Mouse (Mus musculus) monocyte, adult 5-6 weeks (primary cell): ENCODE data around the gene Erp27. TPM values are rescaled to one million over a fixed set of nuclear protein-coding genes. Genes with fewer than 3 reads are reported as not detected.
"Not testable (repeated sequence)": the region's sequence is repeated elsewhere in the genome, so short reads cannot be mapped to it uniquely, and the experiment has no call there.

Source experiments
- ATAC-seq: fragments of 153-309, 156-312 bp; replicated peaks from 2 replicates; pipeline ENCODE4 v1.8.0; 2017; ENCODE audit warnings: mild to moderate bottlenecking; ENCODE audit not compliant: low TSS enrichment, insufficient number of reproducible peaks, severe bottlenecking, poor library complexity, low FRiP score
- total RNA-seq: library from RNA; stranded (forward); fragments of 200-1000, 200-491, 200-594 nt; gene quantifications from 3 replicates; pipeline ENCODE4 v1.2.3, GENCODE M21; 2017

The Erp27 gene
- total RNA-seq, 1 experiment from 2014 or later, result 8.5 TPM

DNA sequence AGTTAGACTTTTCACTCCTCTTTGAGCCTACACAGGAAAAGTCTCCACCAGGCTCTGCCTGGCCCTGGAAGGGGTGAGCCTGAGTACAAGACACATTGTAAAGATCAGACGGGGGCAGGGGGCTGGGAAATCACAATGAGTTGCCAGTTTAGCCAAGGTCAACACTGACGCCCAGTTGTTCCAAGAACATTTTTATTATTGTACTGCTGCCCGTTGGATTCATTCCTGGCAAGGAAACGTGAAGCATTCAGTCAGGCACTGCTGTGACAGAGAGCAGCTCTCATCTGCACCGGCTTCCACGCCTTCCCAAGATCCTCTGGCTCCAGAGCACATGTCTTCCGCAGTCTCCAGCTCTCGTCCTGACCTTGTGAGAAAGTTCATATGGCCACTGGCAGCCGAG is 34.1 kb downstream of the Erp27 start:
- no peak for ATAC-seq

DNA sequence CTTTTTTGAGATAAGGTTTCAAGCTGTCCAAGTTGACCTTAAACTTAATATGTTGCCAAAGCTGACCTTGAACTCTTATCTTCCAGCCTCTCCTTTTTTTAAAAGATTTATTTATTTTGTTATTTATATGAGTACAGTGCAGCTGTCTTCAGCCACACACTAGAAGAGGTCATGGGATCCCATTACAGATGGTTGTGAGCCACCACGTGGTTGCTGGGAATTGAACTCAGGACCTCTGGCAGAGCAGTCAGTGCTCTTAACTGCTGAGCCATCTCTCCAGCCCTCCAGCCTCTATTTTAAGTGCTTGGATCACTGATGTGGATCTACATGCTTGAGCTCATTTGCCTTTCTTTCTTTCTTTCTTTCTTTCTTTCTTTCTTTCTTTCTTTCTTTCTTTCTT is 37.2 kb downstream of the Erp27 start:
- ATAC-seq, result not testable (repeated sequence)

DNA sequence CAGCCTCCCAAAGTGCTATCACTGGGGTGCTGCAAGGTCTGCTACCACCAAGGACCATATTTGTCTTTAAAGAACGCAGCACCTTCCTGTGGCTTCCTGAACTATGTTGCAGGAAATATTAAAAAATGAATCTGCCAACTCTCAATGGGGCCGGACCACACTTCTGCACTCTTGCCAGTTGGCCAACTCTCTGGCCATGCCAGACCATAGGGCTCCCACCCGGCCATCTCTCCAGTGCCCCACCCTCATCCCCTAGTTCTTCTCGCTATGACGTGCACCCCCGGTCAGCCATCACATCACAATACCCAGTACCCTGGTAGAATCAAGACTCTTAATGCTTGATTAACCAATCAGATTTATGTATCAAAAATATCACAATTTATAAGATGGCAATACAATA is 38.0 kb downstream of the Erp27 start:
- ATAC-seq, result no peak

DNA sequence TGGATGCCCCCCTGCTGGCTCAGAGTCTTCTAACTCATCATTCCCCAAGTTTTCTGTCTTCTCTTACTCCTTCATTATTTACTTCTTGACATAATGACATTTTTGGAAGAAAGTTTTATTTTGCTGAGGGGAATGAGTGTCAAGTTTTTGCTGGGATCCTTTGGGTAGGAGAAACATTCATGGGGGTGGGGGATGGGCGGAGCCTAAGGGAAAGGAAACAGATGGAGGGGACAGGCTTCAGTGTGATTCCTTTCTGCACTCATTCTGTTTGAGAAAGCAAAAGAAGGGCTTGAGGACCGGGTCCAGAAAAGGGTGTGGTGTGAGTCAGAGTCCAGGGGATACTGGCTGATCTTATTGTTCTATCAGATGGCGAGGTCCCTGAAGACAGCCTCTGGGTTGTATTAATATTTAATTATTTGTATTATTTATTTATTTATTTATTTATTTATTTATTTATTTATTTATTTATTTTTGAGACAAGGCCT is 38.5 kb downstream of the Erp27 start:
- ATAC-seq, result no peak

DNA sequence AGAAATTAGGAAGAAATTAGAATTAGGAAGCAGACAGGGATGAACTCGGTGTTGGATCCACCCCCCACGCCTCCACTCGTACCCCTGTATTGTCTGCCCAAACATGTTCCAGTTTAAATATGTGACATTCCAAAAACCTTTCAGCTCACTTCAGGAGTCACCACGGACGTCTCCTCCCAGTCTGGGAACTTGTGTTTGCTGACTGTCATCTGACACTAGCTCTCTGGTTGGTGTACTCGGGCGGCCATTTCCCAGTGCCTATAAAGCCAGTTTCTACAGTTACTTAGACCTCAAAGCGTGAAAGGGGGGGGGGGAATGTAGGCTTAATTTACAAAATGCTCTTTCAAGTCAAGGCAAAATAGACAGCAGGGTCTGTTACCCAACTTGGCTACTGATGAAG is 40.3 kb downstream of the Erp27 start:
- ATAC-seq, result no peak

DNA sequence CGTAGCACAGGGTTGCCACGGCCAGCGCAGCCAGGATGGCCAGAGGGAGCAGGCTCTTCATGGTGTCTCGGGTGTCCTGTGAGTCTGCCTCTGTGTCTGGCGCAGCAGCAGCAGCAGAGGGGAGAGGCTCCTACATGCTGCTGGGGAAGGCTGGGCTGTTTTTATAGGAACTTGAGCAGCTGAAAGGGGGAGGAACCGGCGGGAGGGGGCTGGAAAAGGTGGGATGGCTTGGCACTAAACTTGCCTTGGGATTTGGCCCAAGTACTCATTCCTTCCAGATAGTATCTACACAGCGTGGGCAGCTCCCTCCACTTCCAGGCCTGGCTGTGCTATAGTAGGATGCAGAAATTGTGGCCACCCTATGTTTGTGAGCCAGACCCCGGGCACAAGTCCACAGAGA is 46.3 kb downstream of the Erp27 start, which contains the start of gene Mgp:
Gene Mgp (minus strand): TSS at position 154 of the 400 bp plus-strand sequence.
- ATAC-seq, result no peak

DNA sequence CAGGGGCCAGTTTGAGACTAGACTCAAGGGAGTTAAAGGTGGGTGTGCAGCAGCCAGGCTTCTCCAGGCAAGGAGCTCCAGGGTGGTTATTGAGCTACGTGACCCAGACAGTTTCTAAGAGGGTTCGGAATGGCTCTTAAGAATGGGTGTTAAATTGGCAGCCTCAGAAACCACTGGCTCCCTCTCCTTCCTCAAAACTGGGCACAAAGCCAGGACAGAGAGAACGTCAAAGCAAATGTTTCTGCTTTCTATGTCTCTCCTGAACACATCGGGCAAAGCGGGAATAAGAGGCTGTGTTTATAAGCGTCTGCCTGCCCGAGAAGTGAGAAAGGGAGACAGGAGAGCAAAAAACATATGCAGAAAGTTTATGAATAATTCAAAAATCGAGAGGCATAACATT is 47.4 kb downstream of the Erp27 start:
- no peak for ATAC-seq

DNA sequence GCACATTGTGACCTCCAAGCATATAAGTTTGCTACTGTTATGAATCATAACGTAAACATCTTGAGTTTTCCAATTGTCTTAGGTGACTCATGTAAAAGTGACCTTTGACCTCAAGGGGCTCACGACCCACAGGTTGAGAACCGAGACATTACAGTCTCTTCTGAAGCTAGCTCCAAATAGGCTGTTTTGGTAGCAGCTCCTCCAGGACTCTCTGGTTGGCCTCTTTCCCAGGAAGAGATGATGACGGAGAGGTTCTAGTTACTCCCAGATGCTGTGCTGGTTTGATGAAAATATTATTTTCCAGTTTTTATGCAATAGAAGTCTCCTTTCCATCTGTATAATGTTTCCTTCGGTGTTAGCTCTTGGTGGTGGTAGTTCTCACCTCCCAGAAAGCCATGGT is 53.1 kb downstream of the Erp27 start:
- ATAC-seq, result no peak

DNA sequence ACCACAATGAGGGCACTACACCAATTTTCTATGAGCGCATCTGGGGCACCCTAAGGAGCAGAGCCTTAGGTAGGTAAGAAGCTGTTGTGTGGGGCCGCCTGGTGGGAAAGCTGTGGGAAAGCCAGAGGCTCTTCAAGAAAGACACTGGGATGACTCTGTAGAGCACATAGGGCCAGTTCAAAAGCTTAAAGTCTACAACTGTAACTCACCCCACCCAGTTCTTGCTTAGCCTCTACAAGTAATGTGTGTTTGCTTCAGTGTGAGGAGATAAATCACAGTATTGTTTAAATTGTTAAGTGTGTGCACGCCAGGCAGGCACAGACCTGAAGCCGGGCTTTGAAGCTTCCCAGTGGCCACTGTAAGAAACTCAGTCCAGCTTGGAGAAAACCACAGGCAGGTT is 55.8 kb downstream of the Erp27 start:
- no peak for ATAC-seq

DNA sequence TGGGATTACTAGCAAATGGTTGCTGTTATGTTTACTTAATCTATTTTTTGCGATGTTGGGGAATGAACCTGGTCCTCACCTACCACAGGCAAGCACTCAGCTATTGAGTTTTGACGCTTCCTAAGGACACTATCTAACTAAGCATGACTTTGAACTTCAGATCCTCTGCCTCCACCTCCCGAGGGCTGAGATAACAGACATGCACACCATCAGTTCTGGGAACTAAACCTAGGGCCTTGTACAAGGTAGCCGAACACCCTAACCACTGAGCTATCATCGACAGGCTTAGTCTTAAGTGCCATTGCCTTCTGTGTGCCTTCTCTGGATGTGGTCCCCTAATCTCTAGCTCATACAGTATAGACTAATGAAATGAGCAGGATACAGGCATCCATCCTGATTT is 56.6 kb downstream of the Erp27 start:
- ATAC-seq, result no peak

DNA sequence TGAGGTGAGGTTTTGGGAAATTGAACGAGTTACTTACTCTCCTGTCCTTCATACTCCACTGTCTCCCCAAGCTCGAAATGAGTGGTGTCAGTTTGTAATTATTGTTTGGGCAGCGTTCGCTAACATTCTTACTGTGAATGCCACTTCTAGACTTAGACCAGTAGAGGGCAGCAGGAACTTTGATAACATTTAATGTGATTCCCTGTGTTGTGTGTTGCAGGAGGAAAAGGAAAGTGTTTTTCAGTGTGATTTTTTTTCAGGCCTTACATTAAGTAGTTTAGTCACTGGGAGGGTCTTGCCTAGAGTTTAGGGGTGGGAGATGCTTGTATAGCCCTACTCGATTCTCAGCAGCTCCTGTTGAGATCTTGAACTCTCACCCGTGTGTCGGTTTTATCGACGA is 61.0 kb downstream of the Erp27 start:
- ATAC-seq, result no peak; the same call in 1 of the 2 replicates

DNA sequence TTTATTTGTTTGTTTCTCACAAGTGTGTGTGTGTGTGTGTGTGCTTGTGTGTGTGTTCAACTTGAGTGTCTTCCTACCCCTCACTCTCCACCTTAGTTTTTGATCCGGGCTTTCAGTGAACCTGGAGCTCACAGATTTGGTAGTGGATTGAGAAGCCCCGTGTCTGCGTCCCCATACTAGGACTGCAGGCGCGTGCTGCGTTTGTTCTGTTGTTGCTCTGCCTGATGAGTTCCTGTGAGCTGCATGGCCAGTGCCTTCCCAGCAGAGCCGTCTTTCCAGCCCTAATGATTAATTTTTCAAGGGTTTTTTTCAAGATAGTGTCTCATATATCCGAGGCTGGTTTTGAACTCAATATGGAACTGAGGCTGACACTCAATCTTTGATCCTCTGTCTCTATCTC is 63.6 kb downstream of the Erp27 start:
- ATAC-seq, result no peak

DNA sequence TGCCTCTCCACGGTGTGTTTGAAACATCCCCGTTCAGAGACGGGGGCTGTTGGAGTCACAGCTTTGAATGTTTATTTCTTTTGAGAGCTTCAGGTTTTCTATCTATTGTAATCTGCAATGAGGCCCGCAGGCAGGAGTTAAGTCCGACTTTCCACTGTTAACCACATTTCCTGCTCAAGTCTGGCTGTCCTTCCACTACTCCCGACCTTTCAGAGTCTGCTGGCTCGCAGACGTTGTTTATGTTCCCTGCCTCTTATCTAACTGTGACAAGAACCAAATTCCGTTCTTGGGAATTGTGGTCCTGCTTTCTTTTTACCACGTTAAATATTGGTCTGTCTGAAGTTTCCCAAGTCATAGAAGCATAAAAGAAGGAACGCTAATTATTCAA is 64.1 kb downstream of the Erp27 start:
- no peak for ATAC-seq

Other genes with a start within 250 kb of the Erp27 start
- 0.10 to 1.1 TPM in 2 of 3 replicates, not detected in the other for gene Gucy2c, start 140.4 kb downstream of the Erp27 start, total RNA-seq
- gene Hist4h4, start 117.8 kb downstream of the Erp27 start, total RNA-seq, result 2.3 to 11.2 TPM (median 4.9 TPM) in 3 replicates
- gene H2afj, start 113.9 kb downstream of the Erp27 start, total RNA-seq, result 54.2 to 78.4 TPM (median 59.5 TPM) in 3 replicates
- 0.96 to 3.7 TPM (median 2.5 TPM) in 3 replicates for gene BC049715, start 94.6 kb downstream of the Erp27 start, total RNA-seq
- 46.3 to 120 TPM (median 81.0 TPM) in 3 replicates for gene Wbp11, start 93.9 kb downstream of the Erp27 start, total RNA-seq
- gene Smco3, start 86.7 kb downstream of the Erp27 start, total RNA-seq, result 0.49 TPM in 1 of 3 replicates, not detected in the others
- gene Art4, start 64.4 kb downstream of the Erp27 start, total RNA-seq, result not detected in 3 replicates
- gene Mgp, start 46.4 kb downstream of the Erp27 start, total RNA-seq, result not detected in 3 replicates
- 0.10 TPM in 1 of 3 replicates, not detected in the others for gene Pde6h, start 1.7 kb upstream of the Erp27 start, total RNA-seq
- 977 to 1,211 TPM (median 1,012 TPM) in 3 replicates for gene Arhgdib, start 19.7 kb upstream of the Erp27 start, total RNA-seq
- gene Rerg, start 248.3 kb upstream of the Erp27 start, total RNA-seq, result not detected in 3 replicates